Mouse (Mus musculus): ENCODE data around the gene Ccdc155.

DNA sequence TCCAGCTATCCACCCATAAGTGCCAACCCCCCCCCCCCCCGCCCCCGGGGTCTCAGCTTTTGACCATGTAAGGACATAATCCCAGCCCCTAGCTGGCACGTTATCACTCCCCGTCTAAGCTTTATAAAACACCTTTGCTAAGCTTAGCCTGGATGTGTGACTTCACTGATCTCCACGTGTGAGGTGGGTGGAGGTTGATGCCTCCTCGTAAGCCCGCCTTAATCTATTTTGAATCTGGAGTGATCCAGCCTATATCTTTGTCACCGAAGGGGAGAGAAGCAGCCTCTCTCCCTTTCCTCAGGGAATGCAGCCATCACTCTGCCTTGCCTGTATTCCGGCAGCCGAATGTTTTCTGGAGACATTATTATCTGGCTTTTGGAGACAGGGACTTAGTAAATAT lies 2.0 kb downstream of the Ccdc155 start:
- TF ChIP-seq CTCF (IDR thresholded peaks at IDR 0.05), result no peak
- TF ChIP-seq EP300 (IDR thresholded peaks at IDR 0.05; ENCODE audit: insufficient read depth, low read depth, low read length), result no peak

All from heart, adult 2 months (tissue).